Mouse (Mus musculus): Measurements from ENCODE around the gene Slc25a4. TPM values are rescaled to one million over a fixed set of nuclear protein-coding genes. Genes with fewer than 3 reads are reported as not detected.

Gene Slc25a4
- polyA plus RNA-seq (2017; shearing (Covaris generic)), result 103 TPM

GRCm38 (mm10) chr8:46210404-46211315, at the start of gene Slc25a4:
Gene Slc25a4 (minus strand): TSS chr8:46211284.

Other genes with a start within 250 kb of the Slc25a4 start
- 2.7 TPM for gene 1700029J07Rik, start 236.0 kb downstream of the Slc25a4 start, polyA plus RNA-seq (2017; shearing (Covaris generic))
- gene Ufsp2, start 235.8 kb downstream of the Slc25a4 start, polyA plus RNA-seq (2017; shearing (Covaris generic)), result 44.3 TPM
- 0.35 TPM for gene Lrp2bp, start 212.0 kb downstream of the Slc25a4 start, polyA plus RNA-seq (2017; shearing (Covaris generic))
- gene Ankrd37, start 205.6 kb downstream of the Slc25a4 start, polyA plus RNA-seq (2017; shearing (Covaris generic)), result 14.5 TPM
- 31.1 TPM for gene Cfap97, start 59.5 kb downstream of the Slc25a4 start, polyA plus RNA-seq (2017; shearing (Covaris generic))
- gene Snx25, start 59.1 kb downstream of the Slc25a4 start, polyA plus RNA-seq (2017; shearing (Covaris generic)), result 20.4 TPM
- not detected for gene Helt, start 83.4 kb upstream of the Slc25a4 start, polyA plus RNA-seq (2017; shearing (Covaris generic))